Mouse (Mus musculus): ENCODE data around the gene Cacna1d. TPM values are rescaled to one million over a fixed set of nuclear protein-coding genes. Genes with fewer than 3 reads are reported as not detected.

Gene Cacna1d
- polyA plus RNA-seq, 1 experiment: 3.2 TPM

- H3K36me3 ChIP-seq (ENCODE audit: control insufficient read depth, insufficient read depth, low read length): no peaks in the 10 kb centered on the region
- DNase-seq (ENCODE audit: low read depth in 1 of 2, low spot score in 2 of 2): no peak
- H3K27ac ChIP-seq (ENCODE audit: insufficient read depth, low read length): no peak overlapping the region
- H3K4me3 ChIP-seq (ENCODE audit: extremely low read depth, insufficient read depth, insufficient read length): no peak overlapping the region
- no peaks in the 10 kb centered on the region for H3K4me1 ChIP-seq (ENCODE audit: control insufficient read depth, insufficient read depth, insufficient read length)
- WGBS: 90% methylated on average over 3 of the region's 3 CpGs
- H3K27me3 ChIP-seq (ENCODE audit: control insufficient read depth, insufficient read depth, low read length): no peaks in the 10 kb centered on the region
- TF ChIP-seq CTCF (IDR thresholded peaks at IDR 0.05; ENCODE audit: extremely low read depth, insufficient read depth, insufficient read length, insufficient replicate concordance) (no peak), POLR2A (IDR thresholded peaks at IDR 0.05; ENCODE audit: low read depth, low read length) (no peak)
Observed at GRCm38 (mm10) chr14:30048049-30048448, 443.2 kb downstream of the Cacna1d start.

- WGBS: 96% methylated on average over 4 of the region's 4 CpGs
- TF ChIP-seq CTCF (IDR thresholded peaks at IDR 0.05; ENCODE audit: extremely low read depth, insufficient read depth, insufficient read length, insufficient replicate concordance) (no peak), POLR2A (IDR thresholded peaks at IDR 0.05; ENCODE audit: low read depth, low read length) (no peak)
- no peak overlapping the region for H3K4me3 ChIP-seq (ENCODE audit: extremely low read depth, insufficient read depth, insufficient read length)
- H3K4me1 ChIP-seq (ENCODE audit: control insufficient read depth, insufficient read depth, insufficient read length): no peaks in the 10 kb centered on the region
- H3K27ac ChIP-seq (ENCODE audit: insufficient read depth, low read length): no peak overlapping the region
- H3K27me3 ChIP-seq (ENCODE audit: control insufficient read depth, insufficient read depth, low read length): no peaks in the 10 kb centered on the region
- DNase-seq (ENCODE audit: low read depth in 1 of 2, low spot score in 2 of 2): no peak
- no peaks in the 10 kb centered on the region for H3K36me3 ChIP-seq (ENCODE audit: control insufficient read depth, insufficient read depth, low read length)
Observed at GRCm38 (mm10) chr14:30046976-30047375, 444.3 kb downstream of the Cacna1d start.

GRCm38 (mm10) chr14:30045704-30046220 lies 445.5 kb downstream of the Cacna1d start:
- WGBS: 89% methylated on average over 8 of the region's 8 CpGs
- TF ChIP-seq POLR2A (IDR thresholded peaks at IDR 0.05; ENCODE audit: low read depth, low read length): no peak
- no peak for TF ChIP-seq CTCF (IDR thresholded peaks at IDR 0.05; ENCODE audit: extremely low read depth, insufficient read depth, insufficient read length, insufficient replicate concordance)
- no peaks in the 10 kb centered on the region for H3K4me1 ChIP-seq (ENCODE audit: control insufficient read depth, insufficient read depth, insufficient read length)
- no peak overlapping the region for H3K4me3 ChIP-seq (ENCODE audit: extremely low read depth, insufficient read depth, insufficient read length)
- H3K27ac ChIP-seq (ENCODE audit: insufficient read depth, low read length): no peak overlapping the region
- H3K27me3 ChIP-seq (ENCODE audit: control insufficient read depth, insufficient read depth, low read length): no peaks in the 10 kb centered on the region
- no peak for DNase-seq (ENCODE audit: low read depth in 1 of 2, low spot score in 2 of 2)
- H3K36me3 ChIP-seq (ENCODE audit: control insufficient read depth, insufficient read depth, low read length): no peaks in the 10 kb centered on the region

GRCm38 (mm10) chr14:30045239-30045638 lies 446.0 kb downstream of the Cacna1d start:
- no peak overlapping the region for H3K4me3 ChIP-seq (ENCODE audit: extremely low read depth, insufficient read depth, insufficient read length)
- no peaks in the 10 kb centered on the region for H3K4me1 ChIP-seq (ENCODE audit: control insufficient read depth, insufficient read depth, insufficient read length)
- no peak for DNase-seq (ENCODE audit: low read depth in 1 of 2, low spot score in 2 of 2)
- H3K27me3 ChIP-seq (ENCODE audit: control insufficient read depth, insufficient read depth, low read length): no peaks in the 10 kb centered on the region
- H3K27ac ChIP-seq (ENCODE audit: insufficient read depth, low read length): no peak overlapping the region
- H3K36me3 ChIP-seq (ENCODE audit: control insufficient read depth, insufficient read depth, low read length): no peaks in the 10 kb centered on the region
- WGBS: 94% methylated on average over 10 of the region's 10 CpGs
- TF ChIP-seq CTCF (IDR thresholded peaks at IDR 0.05; ENCODE audit: extremely low read depth, insufficient read depth, insufficient read length, insufficient replicate concordance) (no peak), POLR2A (IDR thresholded peaks at IDR 0.05; ENCODE audit: low read depth, low read length) (no peak)

GRCm38 (mm10) chr14:30043356-30043940 lies 447.8 kb downstream of the Cacna1d start:
- TF ChIP-seq POLR2A (IDR thresholded peaks at IDR 0.05; ENCODE audit: low read depth, low read length) (no peak), CTCF (IDR thresholded peaks at IDR 0.05; ENCODE audit: extremely low read depth, insufficient read depth, insufficient read length, insufficient replicate concordance) (no peak)
- no peaks in the 10 kb centered on the region for H3K36me3 ChIP-seq (ENCODE audit: control insufficient read depth, insufficient read depth, low read length)
- no peaks in the 10 kb centered on the region for H3K4me1 ChIP-seq (ENCODE audit: control insufficient read depth, insufficient read depth, insufficient read length)
- WGBS: 63% methylated on average over 7 of the region's 7 CpGs
- no peak overlapping the region for H3K4me3 ChIP-seq (ENCODE audit: extremely low read depth, insufficient read depth, insufficient read length)
- DNase-seq (ENCODE audit: low read depth in 1 of 2, low spot score in 2 of 2): no peak
- no peaks in the 10 kb centered on the region for H3K27me3 ChIP-seq (ENCODE audit: control insufficient read depth, insufficient read depth, low read length)
- H3K27ac ChIP-seq (ENCODE audit: insufficient read depth, low read length): no peak overlapping the region

GRCm38 (mm10) chr14:30041836-30042235 lies 449.4 kb downstream of the Cacna1d start:
- DNase-seq (ENCODE audit: low read depth in 1 of 2, low spot score in 2 of 2): no peak
- WGBS: 89% methylated on average over 9 of the region's 9 CpGs
- H3K4me1 ChIP-seq (ENCODE audit: control insufficient read depth, insufficient read depth, insufficient read length): no peaks in the 10 kb centered on the region
- no peaks in the 10 kb centered on the region for H3K27me3 ChIP-seq (ENCODE audit: control insufficient read depth, insufficient read depth, low read length)
- no peak overlapping the region for H3K27ac ChIP-seq (ENCODE audit: insufficient read depth, low read length)
- no peaks in the 10 kb centered on the region for H3K36me3 ChIP-seq (ENCODE audit: control insufficient read depth, insufficient read depth, low read length)
- no peak overlapping the region for H3K4me3 ChIP-seq (ENCODE audit: extremely low read depth, insufficient read depth, insufficient read length)
- no peak for TF ChIP-seq CTCF (IDR thresholded peaks at IDR 0.05; ENCODE audit: extremely low read depth, insufficient read depth, insufficient read length, insufficient replicate concordance)
- no peak for TF ChIP-seq POLR2A (IDR thresholded peaks at IDR 0.05; ENCODE audit: low read depth, low read length)

GRCm38 (mm10) chr14:30039413-30039812 lies 451.8 kb downstream of the Cacna1d start:
- WGBS: 71% methylated on average over 4 of the region's 4 CpGs
- H3K4me3 ChIP-seq (ENCODE audit: extremely low read depth, insufficient read depth, insufficient read length): no peak overlapping the region

More at GRCm38 (mm10) chr14:30039413-30039812, 451.8 kb downstream of the Cacna1d start:
- no peak for TF ChIP-seq CTCF (IDR thresholded peaks at IDR 0.05; ENCODE audit: extremely low read depth, insufficient read depth, insufficient read length, insufficient replicate concordance)
- no peak for TF ChIP-seq POLR2A (IDR thresholded peaks at IDR 0.05; ENCODE audit: low read depth, low read length)
- H3K27ac ChIP-seq (ENCODE audit: insufficient read depth, low read length): no peak overlapping the region
- no peaks in the 10 kb centered on the region for H3K27me3 ChIP-seq (ENCODE audit: control insufficient read depth, insufficient read depth, low read length)
- no peak for DNase-seq (ENCODE audit: low read depth in 1 of 2, low spot score in 2 of 2)
- H3K36me3 ChIP-seq (ENCODE audit: control insufficient read depth, insufficient read depth, low read length): no peaks in the 10 kb centered on the region
- no peaks in the 10 kb centered on the region for H3K4me1 ChIP-seq (ENCODE audit: control insufficient read depth, insufficient read depth, insufficient read length)
